Mouse (Mus musculus): ENCODE data around the gene Spata31d1a. TPM values are rescaled to one million over a fixed set of nuclear protein-coding genes. Genes with fewer than 3 reads are reported as not detected.

The Spata31d1a gene
- 0.04 TPM in 1 of 2 replicates, not detected in the other for polyA plus RNA-seq (2014; fragmentation: Nextera tagmentation; extraction: Ambion mirVana)

GRCm38 (mm10) chr13:59710230-59710629, at the start of gene Spata31d1a:
TSS of gene Spata31d1a (minus strand) at chr13:59710330.
- WGBS, result 84% methylated on average over 15 of the region's 15 CpGs
- Histone ChIP-seq H3K4me1 (ENCODE audit: control insufficient read depth, insufficient read depth, low read length) (no peaks in the 10 kb centered on the region), H3K4me2 (replicated peaks; ENCODE audit: low read depth, low read length) (no peak within 1 kb of the TSS), H3K27ac (ENCODE audit: low read length) (no peak within 1 kb of the TSS), H3K36me3 (ENCODE audit: control insufficient read depth, insufficient read depth, low read length) (no peaks in the 10 kb centered on the region), H3K27me3 (ENCODE audit: control insufficient read depth, insufficient read depth, low read length) (no peaks in the 10 kb centered on the region), H3K9ac (replicated peaks; ENCODE audit: low read depth, low read length) (no peak within 1 kb of the TSS), H3K4me3 (ENCODE audit: low read depth, low read length) (no peak within 1 kb of the TSS), H3K9me3 (ENCODE audit: control insufficient read depth, low read depth, low read length) (no peaks in the 10 kb centered on the region)
- no peak for ATAC-seq (ENCODE audit: insufficient number of reproducible peaks, insufficient read depth, low FRiP score, low read depth)

DNA sequence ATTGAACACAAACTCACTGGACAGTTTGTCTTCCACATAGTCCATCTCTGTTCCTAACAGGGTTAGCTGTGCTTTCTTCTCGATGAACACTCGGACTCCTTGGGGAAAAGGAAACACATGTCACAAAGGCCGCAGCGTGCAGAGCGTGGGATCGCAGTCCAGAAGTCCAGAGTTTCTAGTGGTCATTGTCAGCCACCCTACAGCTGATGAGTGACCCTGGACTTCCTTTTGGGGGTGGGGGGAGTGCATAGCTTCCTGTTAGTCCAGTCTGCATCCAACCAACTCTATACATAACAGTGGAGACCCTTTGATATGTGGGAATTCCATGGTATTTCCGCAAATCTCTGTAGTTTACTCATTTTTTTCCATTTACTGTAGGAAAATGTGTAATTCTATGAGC, 46.8 kb upstream of the Spata31d1a start:
- H3K9me3 ChIP-seq (ENCODE audit: control insufficient read depth, low read depth, low read length), result no peaks in the 10 kb centered on the region
- no peak for ATAC-seq (ENCODE audit: insufficient number of reproducible peaks, insufficient read depth, low FRiP score, low read depth)
- H3K4me2 ChIP-seq (replicated peaks; ENCODE audit: low read depth, low read length), result no peak overlapping the region
- peaks cover 23% of the 10 kb centered on the region for H3K36me3 ChIP-seq (ENCODE audit: control insufficient read depth, insufficient read depth, low read length)
- no peaks in the 10 kb centered on the region for H3K4me1 ChIP-seq (ENCODE audit: control insufficient read depth, insufficient read depth, low read length)
- no peak overlapping the region for H3K9ac ChIP-seq (replicated peaks; ENCODE audit: low read depth, low read length)
- H3K27ac ChIP-seq (ENCODE audit: low read length), result no peak overlapping the region
- no peak overlapping the region for H3K4me3 ChIP-seq (ENCODE audit: low read depth, low read length)
- H3K27me3 ChIP-seq (ENCODE audit: control insufficient read depth, insufficient read depth, low read length), result no peaks in the 10 kb centered on the region
- 95% methylated on average over 7 of the region's 7 CpGs for WGBS

- ATAC-seq (ENCODE audit: insufficient number of reproducible peaks, insufficient read depth, low FRiP score, low read depth), result no peak
- H3K27ac ChIP-seq (ENCODE audit: low read length), result no peak overlapping the region
- WGBS, result 68% methylated on average over 12 of the region's 12 CpGs
Measured at GRCm38 (mm10) chr13:59750310-59750709, 40.2 kb upstream of the Spata31d1a start.

DNA sequence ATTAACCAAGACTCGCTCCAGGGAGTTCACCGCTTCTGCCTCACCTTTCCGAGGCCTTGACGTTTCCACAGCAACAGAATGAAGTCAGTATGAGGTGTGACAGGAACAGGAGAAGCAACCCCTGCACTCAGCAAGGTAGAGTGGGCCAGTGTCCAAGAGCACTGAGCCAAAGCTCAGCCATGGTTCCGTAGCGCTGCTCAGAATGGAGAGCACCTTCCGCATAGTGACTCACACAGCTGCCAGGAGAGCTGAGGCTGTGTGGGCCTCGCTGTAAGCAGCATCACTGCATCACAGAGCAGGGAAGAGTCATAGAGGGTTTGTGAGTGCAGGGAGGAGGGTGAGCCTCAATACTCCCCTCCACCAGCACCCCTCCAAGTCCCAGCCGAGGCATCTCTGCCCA, 36.6 kb upstream of the Spata31d1a start, which contains the start of gene 1700014D04Rik:
TSS of gene 1700014D04Rik (minus strand) at position 42 of the 400 bp plus-strand sequence.
- H3K4me3 ChIP-seq (ENCODE audit: low read depth, low read length), result no peak within 1 kb of the TSS
- WGBS, result 82% methylated on average over 9 of the region's 9 CpGs
- no peak within 1 kb of the TSS for H3K9ac ChIP-seq (replicated peaks; ENCODE audit: low read depth, low read length)
- H3K9me3 ChIP-seq (ENCODE audit: control insufficient read depth, low read depth, low read length), result no peaks in the 10 kb centered on the region
- no peaks in the 10 kb centered on the region for H3K27me3 ChIP-seq (ENCODE audit: control insufficient read depth, insufficient read depth, low read length)
- H3K4me2 ChIP-seq (replicated peaks; ENCODE audit: low read depth, low read length), result no peak within 1 kb of the TSS
- no peaks in the 10 kb centered on the region for H3K36me3 ChIP-seq (ENCODE audit: control insufficient read depth, insufficient read depth, low read length)
- no peaks in the 10 kb centered on the region for H3K4me1 ChIP-seq (ENCODE audit: control insufficient read depth, insufficient read depth, low read length)
- ATAC-seq (ENCODE audit: insufficient number of reproducible peaks, insufficient read depth, low FRiP score, low read depth), result no peak
- no peak within 1 kb of the TSS for H3K27ac ChIP-seq (ENCODE audit: low read length)

More at GRCm38 (mm10) chr13:59750310-59750709, 40.2 kb upstream of the Spata31d1a start:
- Histone ChIP-seq H3K9ac (replicated peaks; ENCODE audit: low read depth, low read length) (no peak overlapping the region), H3K27me3 (ENCODE audit: control insufficient read depth, insufficient read depth, low read length) (no peaks in the 10 kb centered on the region), H3K9me3 (ENCODE audit: control insufficient read depth, low read depth, low read length) (no peaks in the 10 kb centered on the region), H3K4me1 (ENCODE audit: control insufficient read depth, insufficient read depth, low read length) (no peaks in the 10 kb centered on the region), H3K4me2 (replicated peaks; ENCODE audit: low read depth, low read length) (no peak overlapping the region), H3K36me3 (ENCODE audit: control insufficient read depth, insufficient read depth, low read length) (no peaks in the 10 kb centered on the region; the same call in 1 of the 2 replicates), H3K4me3 (ENCODE audit: low read depth, low read length) (no peak overlapping the region)

DNA sequence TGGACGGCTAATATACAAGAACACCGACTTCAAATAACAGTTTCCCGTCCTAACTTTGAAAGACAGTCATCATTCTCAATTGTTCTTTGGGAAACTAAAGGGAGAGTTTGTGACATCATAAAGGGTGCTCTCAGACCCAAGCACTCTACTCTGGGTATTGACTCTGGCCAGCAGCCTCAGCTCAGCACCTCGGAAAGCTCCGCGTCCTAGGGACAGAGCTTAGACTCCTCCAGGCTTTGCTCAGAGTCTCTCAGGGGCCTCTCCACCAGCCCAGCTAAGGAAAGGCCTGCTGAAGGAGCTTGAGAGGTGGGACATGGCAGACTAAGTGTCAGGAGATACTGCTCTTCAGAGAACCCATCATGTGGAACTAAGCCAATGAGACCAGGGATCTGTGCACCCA, 36.0 kb upstream of the Spata31d1a start:
- 60% methylated on average over 6 of the region's 6 CpGs for WGBS

GRCm38 (mm10) chr13:59745462-59745861, 35.3 kb upstream of the Spata31d1a start:
- Histone ChIP-seq H3K4me2 (replicated peaks; ENCODE audit: low read depth, low read length) (no peak overlapping the region), H3K4me3 (ENCODE audit: low read depth, low read length) (no peak overlapping the region), H3K9me3 (ENCODE audit: control insufficient read depth, low read depth, low read length) (no peaks in the 10 kb centered on the region), H3K36me3 (ENCODE audit: control insufficient read depth, insufficient read depth, low read length) (no peaks in the 10 kb centered on the region), H3K9ac (replicated peaks; ENCODE audit: low read depth, low read length) (no peak overlapping the region), H3K27ac (ENCODE audit: low read length) (no peak overlapping the region), H3K4me1 (ENCODE audit: control insufficient read depth, insufficient read depth, low read length) (no peaks in the 10 kb centered on the region), H3K27me3 (ENCODE audit: control insufficient read depth, insufficient read depth, low read length) (no peaks in the 10 kb centered on the region)
- ATAC-seq (ENCODE audit: insufficient number of reproducible peaks, insufficient read depth, low FRiP score, low read depth), result no peak
- 79% methylated on average over 6 of the region's 6 CpGs for WGBS

More for the DNA sequence above, 36.0 kb upstream of the Spata31d1a start:
- no peak for ATAC-seq (ENCODE audit: insufficient number of reproducible peaks, insufficient read depth, low FRiP score, low read depth)
- Histone ChIP-seq H3K4me2 (replicated peaks; ENCODE audit: low read depth, low read length) (no peak overlapping the region), H3K4me1 (ENCODE audit: control insufficient read depth, insufficient read depth, low read length) (no peaks in the 10 kb centered on the region), H3K27ac (ENCODE audit: low read length) (no peak overlapping the region), H3K4me3 (ENCODE audit: low read depth, low read length) (no peak overlapping the region), H3K27me3 (ENCODE audit: control insufficient read depth, insufficient read depth, low read length) (no peaks in the 10 kb centered on the region), H3K36me3 (ENCODE audit: control insufficient read depth, insufficient read depth, low read length) (no peaks in the 10 kb centered on the region), H3K9ac (replicated peaks; ENCODE audit: low read depth, low read length) (no peak overlapping the region), H3K9me3 (ENCODE audit: control insufficient read depth, low read depth, low read length) (no peaks in the 10 kb centered on the region)

- no peaks in the 10 kb centered on the region for H3K4me1 ChIP-seq (ENCODE audit: control insufficient read depth, insufficient read depth, low read length)
- H3K9me3 ChIP-seq (ENCODE audit: control insufficient read depth, low read depth, low read length), result no peaks in the 10 kb centered on the region
- H3K27me3 ChIP-seq (ENCODE audit: control insufficient read depth, insufficient read depth, low read length), result no peaks in the 10 kb centered on the region
- no peaks in the 10 kb centered on the region for H3K36me3 ChIP-seq (ENCODE audit: control insufficient read depth, insufficient read depth, low read length)
- H3K27ac ChIP-seq (ENCODE audit: low read length), result no peak overlapping the region
- H3K9ac ChIP-seq (replicated peaks; ENCODE audit: low read depth, low read length), result no peak overlapping the region
- H3K4me3 ChIP-seq (ENCODE audit: low read depth, low read length), result no peak overlapping the region
- no peak overlapping the region for H3K4me2 ChIP-seq (replicated peaks; ENCODE audit: low read depth, low read length)
- WGBS, result 70% methylated on average over 10 of the region's 10 CpGs
- ATAC-seq (ENCODE audit: insufficient number of reproducible peaks, insufficient read depth, low FRiP score, low read depth), result no peak
Measured at GRCm38 (mm10) chr13:59741697-59742096, 31.6 kb upstream of the Spata31d1a start.

DNA sequence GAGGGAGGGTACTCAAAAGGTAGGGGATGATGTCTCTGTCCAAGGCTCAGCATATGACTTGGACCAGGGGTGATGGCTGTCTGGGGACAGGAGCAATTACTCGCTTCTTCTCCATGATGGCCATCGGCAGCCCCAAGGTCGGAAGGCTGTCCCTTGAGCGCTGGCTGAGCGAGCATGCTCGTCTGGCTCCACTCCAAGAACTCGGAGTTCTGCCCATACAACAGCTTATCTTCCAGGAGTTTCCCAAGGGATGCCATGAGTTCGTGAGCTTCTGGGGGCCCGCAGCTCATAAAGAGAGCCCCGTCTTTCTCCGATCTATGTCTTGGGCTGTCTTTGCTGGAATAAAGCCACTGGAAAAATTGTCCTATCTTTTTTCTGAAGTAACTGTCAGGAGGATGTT, 31.0 kb upstream of the Spata31d1a start:
- Histone ChIP-seq H3K36me3 (ENCODE audit: control insufficient read depth, insufficient read depth, low read length) (no peaks in the 10 kb centered on the region), H3K27ac (ENCODE audit: low read length) (no peak overlapping the region), H3K4me3 (ENCODE audit: low read depth, low read length) (no peak overlapping the region), H3K9ac (replicated peaks; ENCODE audit: low read depth, low read length) (no peak overlapping the region), H3K4me1 (ENCODE audit: control insufficient read depth, insufficient read depth, low read length) (no peaks in the 10 kb centered on the region), H3K9me3 (ENCODE audit: control insufficient read depth, low read depth, low read length) (no peaks in the 10 kb centered on the region), H3K27me3 (ENCODE audit: control insufficient read depth, insufficient read depth, low read length) (no peaks in the 10 kb centered on the region), H3K4me2 (replicated peaks; ENCODE audit: low read depth, low read length) (no peak overlapping the region)
- ATAC-seq (ENCODE audit: insufficient number of reproducible peaks, insufficient read depth, low FRiP score, low read depth), result no peak
- 91% methylated on average over 11 of the region's 11 CpGs for WGBS

GRCm38 (mm10) chr13:59739397-59739796, 29.3 kb upstream of the Spata31d1a start:
- Histone ChIP-seq H3K27me3 (ENCODE audit: control insufficient read depth, insufficient read depth, low read length) (no peaks in the 10 kb centered on the region), H3K4me1 (ENCODE audit: control insufficient read depth, insufficient read depth, low read length) (no peaks in the 10 kb centered on the region), H3K4me3 (ENCODE audit: low read depth, low read length) (no peak overlapping the region), H3K36me3 (ENCODE audit: control insufficient read depth, insufficient read depth, low read length) (no peaks in the 10 kb centered on the region), H3K9me3 (ENCODE audit: control insufficient read depth, low read depth, low read length) (no peaks in the 10 kb centered on the region), H3K27ac (ENCODE audit: low read length) (no peak overlapping the region), H3K9ac (replicated peaks; ENCODE audit: low read depth, low read length) (no peak overlapping the region), H3K4me2 (replicated peaks; ENCODE audit: low read depth, low read length) (no peak overlapping the region)
- ATAC-seq (ENCODE audit: insufficient number of reproducible peaks, insufficient read depth, low FRiP score, low read depth), result no peak
- 90% methylated on average over 4 of the region's 4 CpGs for whole genome bisulfite sequencing

Measured in stomach, embryonic 14.5 days (tissue).